In genomic region chr10:81351678-81352291, GRCm38 (mm10) we compare ENCODE assay signal across 11 mouse cellular contexts. TPM values are rescaled to one million over a fixed set of nuclear protein-coding genes. Genes with fewer than 3 reads are reported as not detected.
DNase-seq lines count a peak whose midpoint lies in the region; ATAC-seq lines count a peak whose summit lies in the region.
"Had no signal": no experiment of that assay in that cellular context is flagged by ENCODE, and none has a peak within 500 bp of the region (broad histone marks: within the 10 kb centered on the region; RNA-seq: fewer than 3 reads in every experiment).

No protein-coding gene starts in this region.

- DNase-seq in 416B (ENCODE audit: low read depth) = peak; percentile 85
- DNase-seq in B cell, adult 2 months = peak; percentile 36 to 47
- no peak for DNase-seq in right cerebral cortex, adult 2 months (ENCODE audit: low spot score in 2 of 2)
- no peak for DNase-seq in urinary bladder, postnatal 10 days (ENCODE audit: low spot score)
- DNase-seq in gastrocnemius, postnatal 14 days = no peak
- DNase-seq: kidney, adult 9 months; retina, postnatal 1 day had no signal

- H3K27me3 ChIP-seq in megakaryocyte, embryonic 14.5 days (replicated peaks) = no peaks in the 10 kb centered on the region

- intact Hi-C loops in gastrocnemius, postnatal 14 days (cut with DNase I; ENCODE audit: low total_unique reads) = loop anchor here (5.0 kb wide), 1 partner anchor 64 kb away; no protein-coding TSS in a partner anchor

- H3K4me1 ChIP-seq in megakaryocyte, embryonic 14.5 days = peaks cover 73% of the 10 kb centered on the region

- H3K9me3 ChIP-seq in megakaryocyte, embryonic 14.5 days = no peaks in the 10 kb centered on the region

- peaks cover 22% of the 10 kb centered on the region for H3K36me3 ChIP-seq in megakaryocyte, embryonic 14.5 days (replicated peaks; ENCODE audit: low read length)

- 0 out of 2 replicates have a peak, but pooled peaks have one; percentile 8 for ATAC-seq in common myeloid progenitor, adult 5-6 weeks (replicated peaks; ENCODE audit: low read depth, poor library complexity, severe bottlenecking)
- ATAC-seq in monocyte, adult 5-6 weeks (replicated peaks; ENCODE audit: insufficient number of reproducible peaks, low FRiP score, low TSS enrichment, poor library complexity, severe bottlenecking) = no peak

- peak overlapping the region; percentile 81 for H3K4me3 ChIP-seq in megakaryocyte, embryonic 14.5 days (replicated peaks)

RNA-seq across cellular contexts. Expression of gene Hmg20b, which starts 1.5 kb away (rescaled TPM):
- total RNA-seq in common myeloid progenitor, adult 5-6 weeks (2017) = 33.2 and 35.5 TPM in 2 replicates
- polyA plus RNA-seq in megakaryocyte, embryonic 14.5 days (2012; ENCODE audit: insufficient read depth, low replicate concordance) = 302 and 601 TPM in 2 replicates
- total RNA-seq in monocyte, adult 5-6 weeks (2017) = 28.8 to 40.1 TPM (median 38.7 TPM) in 3 replicates
- total RNA-seq in gastrocnemius, postnatal 14 days (2021) = 10 to 100 TPM; 24.3 to 25.8 TPM

RNA-seq across cellular contexts. Expression of gene Mfsd12, which starts 5.5 kb away (rescaled TPM):
- 8.7 and 17.4 TPM in 2 replicates for total RNA-seq in common myeloid progenitor, adult 5-6 weeks (2017)
- 20.2 and 44.1 TPM in 2 replicates for polyA plus RNA-seq in megakaryocyte, embryonic 14.5 days (2012; ENCODE audit: insufficient read depth, low replicate concordance)
- 5.3 to 9.6 TPM (median 6.3 TPM) in 3 replicates for total RNA-seq in monocyte, adult 5-6 weeks (2017)
- 1 to 10 TPM; 3.7 to 4.0 TPM for total RNA-seq in gastrocnemius, postnatal 14 days (2021)

RNA-seq across cellular contexts. Expression of gene Gipc3, which starts 8.7 kb away (rescaled TPM):
- total RNA-seq in common myeloid progenitor, adult 5-6 weeks (2017) = not detected in 2 replicates
- polyA plus RNA-seq in megakaryocyte, embryonic 14.5 days (2012; ENCODE audit: insufficient read depth, low replicate concordance) = 2.9 and 11.0 TPM in 2 replicates
- not detected in 3 replicates for total RNA-seq in monocyte, adult 5-6 weeks (2017)
- 1 to 10 TPM; 1.8 to 2.0 TPM for total RNA-seq in gastrocnemius, postnatal 14 days (2021)
- polyA plus RNA-seq: macrophage had no signal

RNA-seq across cellular contexts. Expression of gene 4930404N11Rik, which starts 13.8 kb away (rescaled TPM):
- total RNA-seq in common myeloid progenitor, adult 5-6 weeks (2017) = 0.23 TPM in 1 of 2 replicates, not detected in the other
- polyA plus RNA-seq in megakaryocyte, embryonic 14.5 days (2012; ENCODE audit: insufficient read depth, low replicate concordance) = 30.6 and 109 TPM in 2 replicates
- 1.4 to 2.4 TPM in 2 of 3 replicates, not detected in the other for total RNA-seq in monocyte, adult 5-6 weeks (2017)
- total RNA-seq in gastrocnemius, postnatal 14 days (2021) = under 1 TPM; 0.37 to 0.42 TPM

RNA-seq across cellular contexts. Expression of gene Tbxa2r, which starts 23.3 kb away (rescaled TPM):
- total RNA-seq in common myeloid progenitor, adult 5-6 weeks (2017) = 3.4 and 4.2 TPM in 2 replicates
- polyA plus RNA-seq in megakaryocyte, embryonic 14.5 days (2012; ENCODE audit: insufficient read depth, low replicate concordance) = 87.5 and 153 TPM in 2 replicates
- 0.19 TPM in 1 of 3 replicates, not detected in the others for total RNA-seq in monocyte, adult 5-6 weeks (2017)
- 1 to 10 TPM; 1.5 to 2.2 TPM for total RNA-seq in gastrocnemius, postnatal 14 days (2021)
- polyA plus RNA-seq: macrophage had no signal

Comparison
In these comparisons a context has a peak if more than half of its experiments do, and no peak if none do; other contexts are left out.
1. DNase-seq: peak in 416B (single experiment) and B cell, adult 2 months (2 of 2); none in right cerebral cortex, adult 2 months (0 of 2), urinary bladder, postnatal 10 days (single experiment) and gastrocnemius, postnatal 14 days (single experiment).